In genomic region chrX:14884612-14885011, GRCm38 (mm10) we compare ENCODE assay signal across 13 mouse cellular contexts.
DNase-seq lines count a peak whose midpoint lies in the region; TF ChIP-seq lines count a peak whose summit lies in the region.
"Had no signal": no experiment of that assay in that cellular context is flagged by ENCODE, and none has a peak within 500 bp of the region (broad histone marks: within the 10 kb centered on the region; RNA-seq: fewer than 3 reads in every experiment).

No protein-coding gene starts in this region.

- peak; percentile 13 for DNase-seq in gastrocnemius, adult 2 months
- no peak for DNase-seq in gastrocnemius, postnatal 14 days
- peak; percentile 71 for DNase-seq in cerebellum, adult 9-10 months
- peak; percentile 48 to 63 for DNase-seq in layer of hippocampus, adult 2 months (ENCODE audit: low spot score in 2 of 2)
- DNase-seq in right cerebral cortex, adult 2 months (ENCODE audit: low spot score in 2 of 2): peak; percentile 1 to 18
- DNase-seq in adrenal gland, postnatal 36 days: no peak
- no peak for DNase-seq in urinary bladder, adult 18-20 months (ENCODE audit: low spot score in 2 of 2)
- DNase-seq in thymus, adult 18-20 months: no peak
- DNase-seq: adrenal gland, adult 2 months; kidney, postnatal 14 days; liver, embryonic 13.5 days; thymus, postnatal 36 days had no signal

- H3K27ac ChIP-seq in gastrocnemius, adult 2 months: no peak overlapping the region
- no peak overlapping the region for H3K27ac ChIP-seq in layer of hippocampus, adult 2 months
- H3K27ac ChIP-seq: liver, embryonic 13.5 days; neural tube, embryonic 13.5 days had no signal

- no peak for TF ChIP-seq CTCF in gastrocnemius, adult 2 months (IDR thresholded peaks at IDR 0.05)
- no peak for TF ChIP-seq CTCF in layer of hippocampus, adult 2 months (conservative IDR thresholded peaks at IDR 0.05)

- H3K4me3 ChIP-seq in gastrocnemius, adult 2 months: no peak overlapping the region
- no peak overlapping the region for H3K4me3 ChIP-seq in layer of hippocampus, adult 2 months
- H3K4me3 ChIP-seq: liver, embryonic 13.5 days; neural tube, embryonic 13.5 days had no signal

- intact Hi-C loops in gastrocnemius, adult 2 months (cut with DNase I): no loop called here
- intact Hi-C loops in gastrocnemius, postnatal 14 days (cut with DNase I; ENCODE audit: low total_unique reads): no loop called here

Comparison
In these comparisons a context has a peak if more than half of its experiments do, and no peak if none do; other contexts are left out.
1. DNase-seq: peak in gastrocnemius, adult 2 months (single experiment), cerebellum, adult 9-10 months (single experiment), layer of hippocampus, adult 2 months (2 of 2) and right cerebral cortex, adult 2 months (2 of 2); none in gastrocnemius, postnatal 14 days (single experiment), adrenal gland, postnatal 36 days (0 of 2), urinary bladder, adult 18-20 months (0 of 2) and thymus, adult 18-20 months (0 of 2).